Mouse (Mus musculus) left cerebral cortex, postnatal 36 days (tissue): ENCODE results near the gene Itpk1. TPM values are rescaled to one million over a fixed set of nuclear protein-coding genes. Genes with fewer than 3 reads are reported as not detected.
A peak's percentile ranks its signal among the peaks of the same experiment; 100 is the strongest.

Experiments
- DNase-seq, 2 experiments: peaks; one replicate each; pipeline ENCODE4 v3.0.0; 2021 to 2022; ENCODE audit warnings: low spot score in 2 of 2, mixed read lengths in 1 of 2
- intact Hi-C: fragments of 180-260 bp; cut with DNase I; formaldehyde crosslinking; loops from one replicate; pipeline ENCODE4 v1.15.1; 2025
- total RNA-seq, 2 experiments: library from RNA; stranded (reverse); gene quantifications; 2 replicates each; pipeline ENCODE4 v1.2.3; 2021

Gene Itpk1
- 10 to 100 TPM; 57.6 to 66.4 TPM for total RNA-seq

GRCm38 (mm10) chr12:102704457-102705198, at the start of gene Itpk1:
TSS of gene Itpk1 (minus strand) at chr12:102704930.
- peak in 1 of 2 experiments; percentile 57 for DNase-seq
- intact Hi-C loops, result loop anchor here (5.0 kb wide), 1 partner anchor 72 kb away; no protein-coding TSS in a partner anchor

GRCm38 (mm10) chr12:102748256-102748655, 43.5 kb upstream of the Itpk1 start:
- no peak for DNase-seq
- intact Hi-C loops, result no loop called here

- no peak for DNase-seq
- intact Hi-C loops, result no loop called here
These were observed 40.1 kb upstream of the Itpk1 start for GRCm38 (mm10) chr12:102744839-102745238.

GRCm38 (mm10) chr12:102743589-102744574, 39.2 kb upstream of the Itpk1 start, which contains the start of the genes Moap1 and Tmem251:
TSS of gene Moap1 (minus strand) at chr12:102743661.
TSS of gene Tmem251 (plus strand) at chr12:102743762.
- intact Hi-C loops, result no loop called here
- DNase-seq, result peak; percentile 92 to 94

- no peak for DNase-seq
- intact Hi-C loops, result no loop called here
These were observed 38.4 kb upstream of the Itpk1 start for GRCm38 (mm10) chr12:102743036-102743588.

GRCm38 (mm10) chr12:102742056-102742455, 37.3 kb upstream of the Itpk1 start:
- no peak for DNase-seq
- intact Hi-C loops, result no loop called here

- DNase-seq, result no peak
- intact Hi-C loops, result no loop called here
These were observed 35.6 kb upstream of the Itpk1 start for GRCm38 (mm10) chr12:102740285-102740684.

- DNase-seq, result no peak
- intact Hi-C loops, result no loop called here
These were observed 34.4 kb upstream of the Itpk1 start for GRCm38 (mm10) chr12:102739096-102739495.

GRCm38 (mm10) chr12:102733381-102733780, 28.7 kb upstream of the Itpk1 start:
- DNase-seq, result no peak
- intact Hi-C loops, result no loop called here

- no peak for DNase-seq
- intact Hi-C loops, result no loop called here
These were observed 26.3 kb upstream of the Itpk1 start for GRCm38 (mm10) chr12:102730798-102731619.

GRCm38 (mm10) chr12:102729855-102730797, 25.4 kb upstream of the Itpk1 start:
- DNase-seq, result peak; percentile 61 to 68
- intact Hi-C loops, result no loop called here

GRCm38 (mm10) chr12:102725761-102726175, 21.0 kb upstream of the Itpk1 start:
- no peak for DNase-seq
- intact Hi-C loops, result no loop called here

GRCm38 (mm10) chr12:102725146-102725545, 20.4 kb upstream of the Itpk1 start:
- intact Hi-C loops, result no loop called here

GRCm38 (mm10) chr12:102723861-102724260, 19.1 kb upstream of the Itpk1 start:
- no peak for DNase-seq
- intact Hi-C loops, result no loop called here

More at GRCm38 (mm10) chr12:102725146-102725545, 20.4 kb upstream of the Itpk1 start:
- DNase-seq, result no peak

- DNase-seq, result no peak
- intact Hi-C loops, result no loop called here
These were observed 18.2 kb upstream of the Itpk1 start for GRCm38 (mm10) chr12:102722966-102723365.

GRCm38 (mm10) chr12:102722451-102722850, 17.7 kb upstream of the Itpk1 start:
- no peak for DNase-seq
- intact Hi-C loops, result no loop called here

- intact Hi-C loops, result loop anchor here (1.0 kb wide), 1 partner anchor 140 kb away; no protein-coding TSS in a partner anchor
- DNase-seq, result no peak
These were observed 15.0 kb upstream of the Itpk1 start for GRCm38 (mm10) chr12:102719552-102720315.
